Mouse (Mus musculus) adrenal gland, postnatal 14 days (tissue): ENCODE data around the gene Slc35e1. TPM values are rescaled to one million over a fixed set of nuclear protein-coding genes. Genes with fewer than 3 reads are reported as not detected.

ENCODE experiments used
- DNase-seq: peaks from one replicate; pipeline ENCODE4 v3.0.0; 2021; ENCODE audit warnings: mixed read lengths
- long read RNA-seq, 2 experiments: library from polyadenylated mRNA; stranded (forward); transcript quantifications; one replicate each; pipeline ENCODE4 v2.0.0; 2021
- total RNA-seq: library from RNA; stranded (reverse); gene quantifications from 2 replicates; pipeline ENCODE4 v1.2.3, GENCODE M21; 2021

Gene Slc35e1
- total RNA-seq: 33.6 and 34.9 TPM in 2 replicates
- long read RNA-seq, experiment 1, full-length matches to known transcripts: 37 of 50 reads
- long read RNA-seq, experiment 1, partial matches to known transcripts: 1 of 50 reads
- long read RNA-seq, experiment 1, other reads (novel, unspliced or antisense): 12 of 50 reads
- long read RNA-seq, experiment 2, full-length matches to known transcripts: 42 of 52 reads
- long read RNA-seq, experiment 2, partial matches to known transcripts: 2 of 52 reads
- long read RNA-seq, experiment 2, other reads (novel, unspliced or antisense): 8 of 52 reads

DNA sequence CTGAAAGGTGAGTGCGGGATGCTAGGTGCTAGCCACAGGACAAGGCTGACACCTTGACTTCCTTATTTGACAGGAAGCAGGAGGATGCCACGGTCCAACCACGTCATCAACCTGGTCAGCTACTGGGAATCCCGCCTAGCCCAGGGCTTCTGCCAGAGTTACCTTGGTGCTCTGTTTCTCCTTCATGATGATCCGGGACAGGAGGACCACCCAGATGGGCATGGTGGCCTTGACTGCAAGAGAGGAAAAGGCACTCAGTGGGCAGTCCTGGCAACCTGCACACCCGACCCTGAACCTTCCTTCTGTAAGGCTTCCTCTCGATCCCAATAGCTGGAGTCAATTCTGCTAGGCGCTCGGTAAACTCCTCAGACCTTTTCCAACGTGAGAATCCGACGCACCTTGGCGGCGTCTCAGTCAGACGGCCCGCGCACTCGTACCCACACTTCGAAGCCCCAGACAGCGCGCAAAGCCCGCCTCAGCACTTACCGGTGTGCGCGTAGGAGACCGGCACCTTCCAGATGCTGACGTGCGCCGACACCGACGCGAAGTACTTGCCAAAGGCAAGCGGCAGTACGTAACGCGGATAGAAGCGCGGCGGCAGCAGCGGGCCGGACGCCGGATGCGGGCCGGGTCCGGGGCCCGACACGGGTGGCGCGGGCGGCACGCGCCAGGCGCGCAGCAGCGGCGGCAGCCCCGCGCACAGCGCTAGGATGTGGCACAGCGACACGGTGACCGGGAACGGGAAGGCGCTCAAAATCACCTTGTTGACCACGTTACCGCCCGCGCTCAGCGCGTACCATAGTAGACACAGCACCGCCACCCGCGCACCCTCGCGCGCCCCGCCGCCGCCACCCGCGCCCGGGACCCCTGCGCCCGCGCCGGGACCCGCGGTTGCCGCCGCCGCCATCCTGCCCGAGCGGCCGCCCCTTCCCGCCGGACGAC, at the start of gene Slc35e1:
Gene Slc35e1 (minus strand): TSS at position 935 of the 942 bp plus-strand sequence.
- DNase-seq: peak; percentile 55

DNA sequence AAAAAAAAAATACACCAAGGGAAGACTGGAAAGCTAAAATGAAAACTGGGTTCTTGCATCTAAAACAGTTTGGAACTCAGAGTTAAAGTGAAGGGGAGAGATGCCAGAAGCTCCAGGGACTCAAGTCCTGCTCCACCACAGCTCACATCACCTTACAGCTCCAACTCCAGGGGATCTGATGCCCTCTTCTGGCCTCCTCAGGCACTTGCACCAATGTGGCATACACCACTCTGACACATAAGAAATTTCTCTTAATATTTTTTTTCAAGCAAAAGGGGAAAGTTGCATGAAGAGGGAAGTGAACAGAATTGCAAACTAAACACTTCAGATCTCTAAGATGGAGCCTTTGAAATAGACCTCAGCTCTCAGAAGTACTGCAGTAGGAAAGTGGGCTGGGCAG, 46.8 kb upstream of the Slc35e1 start:
- DNase-seq: peak; percentile 23

DNA sequence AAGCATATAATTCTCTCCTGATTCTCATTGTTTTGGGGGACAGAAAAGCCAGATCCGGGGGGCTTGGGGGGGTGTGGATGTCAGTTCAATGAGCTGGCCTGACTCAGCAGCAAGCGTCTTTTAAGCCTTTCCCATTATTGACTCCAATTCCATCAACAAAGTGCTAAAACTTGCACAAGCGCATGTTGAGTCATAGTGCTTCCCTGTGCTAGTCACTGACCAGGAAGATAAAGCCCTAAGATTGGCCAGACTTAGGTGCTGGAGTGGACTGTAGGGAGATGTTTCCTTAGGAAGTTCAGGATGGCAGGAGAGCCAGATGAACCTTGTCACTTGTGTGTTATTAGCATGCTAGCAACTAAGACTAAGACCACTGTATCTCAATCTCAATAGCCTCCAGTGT, 42.5 kb upstream of the Slc35e1 start:
- peak; percentile 27 for DNase-seq

DNA sequence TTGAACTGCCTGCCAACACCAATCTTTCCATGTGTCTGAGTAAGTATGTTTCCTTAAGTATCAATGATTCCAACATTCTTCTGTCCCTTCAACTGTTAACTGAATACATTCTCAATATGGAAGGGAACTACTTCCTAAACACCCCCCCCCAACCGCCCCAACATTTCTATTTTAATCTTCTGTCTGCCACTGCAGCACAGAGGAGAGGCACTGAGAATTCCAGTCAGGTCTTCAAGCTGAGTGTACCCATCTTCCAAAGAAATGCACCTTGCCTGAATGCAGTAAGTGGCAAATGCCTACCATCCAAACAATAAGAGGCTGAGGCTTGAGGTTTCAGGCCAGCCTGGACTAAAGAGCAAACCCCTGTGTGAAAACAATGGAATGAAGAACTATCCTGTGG, 39.7 kb upstream of the Slc35e1 start:
- DNase-seq: no peak

DNA sequence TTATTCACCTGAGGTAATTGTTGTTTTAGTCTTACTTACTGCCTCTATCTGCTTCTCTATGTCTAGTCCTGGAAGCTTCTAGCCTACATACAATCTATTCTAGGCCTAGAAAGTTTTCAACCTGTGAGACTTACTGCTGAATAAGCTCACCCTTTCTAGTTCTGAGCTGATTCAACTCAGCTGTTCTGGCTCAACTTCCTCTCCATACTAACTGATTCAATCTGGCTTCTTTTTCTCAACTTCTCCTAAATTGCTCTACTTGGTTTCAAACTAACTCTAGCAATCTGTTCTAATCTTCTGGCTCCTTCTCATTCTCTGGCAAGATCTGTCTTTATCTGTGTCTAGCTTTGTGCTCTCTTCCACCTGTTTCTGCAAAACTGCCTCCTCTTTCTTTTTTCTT, 29.5 kb upstream of the Slc35e1 start:
- no peak for DNase-seq

DNA sequence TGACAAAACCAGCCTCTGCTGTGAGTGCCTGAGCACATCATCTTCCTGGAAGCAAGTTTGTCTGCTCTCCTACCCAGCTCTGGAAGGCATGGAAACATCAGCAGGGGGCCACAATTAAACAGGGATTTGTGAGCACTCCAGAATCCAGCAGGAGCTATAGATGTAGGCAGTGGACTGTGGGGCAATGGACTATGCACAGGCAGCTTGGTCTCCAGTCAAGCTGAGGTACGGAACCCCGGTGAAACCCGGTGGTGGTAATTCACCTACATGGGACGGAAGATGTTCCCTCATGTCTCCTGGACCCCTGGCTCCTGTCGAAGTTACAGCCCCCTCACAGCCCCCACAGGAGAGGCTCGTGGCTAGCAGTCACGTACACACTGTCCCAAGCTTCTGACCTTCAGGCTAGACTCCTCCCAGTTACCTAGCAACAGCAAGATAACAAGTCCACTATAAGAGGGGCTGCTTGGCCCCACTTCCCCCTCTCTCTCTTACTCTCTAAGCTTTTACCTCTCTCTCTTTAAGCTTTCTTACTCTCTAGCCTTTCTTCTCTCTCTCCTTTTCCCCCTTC, 25.1 kb upstream of the Slc35e1 start:
- no peak for DNase-seq

DNA sequence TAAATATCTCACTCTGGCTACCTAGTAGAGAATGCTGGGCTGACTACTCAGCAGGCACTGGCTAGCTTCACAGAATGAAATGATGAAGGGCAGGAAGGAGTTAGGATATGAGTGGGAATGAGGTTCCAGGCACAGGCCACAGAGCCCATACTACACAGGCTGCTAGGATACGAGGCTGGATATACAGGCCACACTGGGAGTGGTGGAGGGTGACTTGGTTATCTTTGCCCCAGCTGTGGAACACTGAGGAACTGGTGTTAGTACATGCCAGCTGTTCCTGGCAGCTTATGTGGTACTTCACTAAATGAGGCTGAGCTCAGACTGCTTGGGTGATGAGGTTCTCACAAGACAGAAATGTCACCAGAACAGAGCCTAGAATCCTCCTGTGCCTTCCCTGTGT, 20.7 kb upstream of the Slc35e1 start:
- no peak for DNase-seq

DNA sequence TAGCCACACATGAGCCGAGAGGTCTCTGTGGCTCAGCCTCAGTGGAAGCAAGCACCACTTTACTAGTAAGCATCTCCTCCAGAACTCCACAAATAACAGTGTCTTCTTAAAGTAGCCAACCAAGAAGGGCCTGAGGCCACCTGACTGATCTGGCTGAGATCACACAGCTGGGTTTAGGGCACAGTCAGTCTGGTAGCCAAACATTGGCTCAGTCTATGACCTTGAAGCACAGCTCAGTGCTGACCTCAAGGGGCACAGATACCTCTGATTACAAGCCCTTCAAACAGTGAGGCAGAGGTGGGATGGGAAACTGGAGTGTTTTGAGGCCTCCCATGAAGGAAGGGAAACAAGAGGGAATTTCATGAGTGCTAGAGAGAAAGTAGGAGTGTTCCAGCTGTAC, 20.2 kb upstream of the Slc35e1 start:
- DNase-seq: no peak

DNA sequence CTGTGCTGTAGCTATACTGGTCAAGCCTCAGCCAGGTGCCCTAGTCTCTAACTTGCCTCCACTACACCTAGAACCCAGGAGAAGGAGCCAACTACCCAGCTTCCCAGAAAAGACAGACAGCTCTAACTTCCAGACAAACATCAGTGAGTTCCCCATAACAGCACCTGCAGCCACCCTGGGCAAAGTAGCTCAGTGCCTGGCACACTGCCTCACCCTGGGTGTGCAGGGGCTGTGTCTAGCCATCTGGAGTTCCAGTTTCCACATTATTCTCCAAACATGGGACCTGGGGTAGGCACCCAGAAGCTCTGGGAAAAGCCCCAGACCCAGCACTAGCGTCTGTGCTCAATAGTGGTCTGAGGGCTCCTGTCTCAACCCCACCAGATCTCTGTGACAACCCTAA, 15.1 kb upstream of the Slc35e1 start:
- no peak for DNase-seq

DNA sequence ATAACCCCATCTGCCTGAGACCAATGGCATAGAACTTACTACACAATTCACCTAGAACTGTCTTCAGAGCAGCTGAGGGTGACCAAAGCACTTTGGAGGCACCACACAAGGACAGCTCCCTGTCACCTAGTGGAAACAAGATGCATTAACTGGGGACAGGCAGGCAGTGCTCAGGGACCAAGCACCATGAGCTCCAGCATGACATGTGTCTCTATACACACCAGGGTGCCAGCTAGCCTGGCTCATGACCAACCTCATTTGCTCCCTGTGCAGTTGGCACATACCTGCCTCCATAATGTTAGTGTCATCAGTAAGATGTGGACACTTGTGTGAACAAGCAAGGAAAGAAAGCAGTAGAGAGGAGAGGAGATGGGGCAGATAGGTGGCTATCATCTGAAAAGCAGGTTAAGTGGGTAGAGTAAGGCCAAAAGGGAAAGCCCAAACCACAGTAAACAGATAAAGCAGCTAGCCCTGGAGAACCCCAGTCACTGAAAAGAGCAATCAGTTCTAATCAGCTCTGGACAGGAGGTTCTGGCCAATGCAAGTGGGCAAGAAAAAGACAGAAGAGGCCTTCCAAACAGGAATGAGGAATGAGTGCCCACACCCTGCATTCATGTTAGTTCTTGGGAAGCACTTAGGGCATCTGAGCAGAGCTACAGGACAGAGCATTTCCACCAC, 12.4 kb upstream of the Slc35e1 start:
- no peak for DNase-seq

DNA sequence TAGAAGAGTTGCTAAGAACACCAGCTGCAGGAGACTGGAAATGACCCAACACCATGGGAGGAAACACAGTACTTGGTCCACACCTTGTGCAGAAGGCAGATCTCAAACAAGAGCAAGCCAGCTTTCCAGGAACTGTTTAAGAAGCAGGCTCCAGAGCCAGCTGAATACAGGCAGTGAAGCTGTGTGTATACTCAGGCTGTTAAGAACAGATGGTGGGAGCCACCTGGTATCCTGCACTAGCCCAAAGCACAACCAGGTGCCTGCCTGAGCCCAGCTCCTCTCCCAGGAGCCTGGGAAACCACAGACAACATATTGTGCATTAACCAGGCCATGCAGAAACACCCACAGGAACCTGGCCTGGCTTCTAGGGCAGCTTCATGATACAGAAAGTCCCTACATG, 11.7 kb upstream of the Slc35e1 start:
- no peak for DNase-seq

DNA sequence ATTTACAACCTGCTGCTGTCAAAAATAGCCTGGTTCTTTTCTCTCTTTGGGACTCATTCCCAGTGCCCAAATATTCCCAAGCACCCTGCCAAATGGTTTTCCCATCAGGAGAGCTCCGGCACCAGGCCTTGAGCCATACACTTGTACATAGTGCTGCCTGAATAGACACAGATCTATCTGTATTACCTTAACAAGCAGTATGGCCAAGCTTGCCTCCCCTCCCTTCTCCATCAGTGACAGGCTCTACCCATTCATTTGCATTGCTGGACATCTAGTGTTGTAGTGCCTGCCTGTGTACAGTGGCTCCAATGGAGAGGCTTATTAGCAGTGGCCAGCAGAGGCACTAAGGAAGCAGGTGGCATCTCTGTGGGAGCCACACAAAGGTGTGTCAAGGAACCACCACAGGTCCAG, 8.1 kb upstream of the Slc35e1 start:
- no peak for DNase-seq

DNA sequence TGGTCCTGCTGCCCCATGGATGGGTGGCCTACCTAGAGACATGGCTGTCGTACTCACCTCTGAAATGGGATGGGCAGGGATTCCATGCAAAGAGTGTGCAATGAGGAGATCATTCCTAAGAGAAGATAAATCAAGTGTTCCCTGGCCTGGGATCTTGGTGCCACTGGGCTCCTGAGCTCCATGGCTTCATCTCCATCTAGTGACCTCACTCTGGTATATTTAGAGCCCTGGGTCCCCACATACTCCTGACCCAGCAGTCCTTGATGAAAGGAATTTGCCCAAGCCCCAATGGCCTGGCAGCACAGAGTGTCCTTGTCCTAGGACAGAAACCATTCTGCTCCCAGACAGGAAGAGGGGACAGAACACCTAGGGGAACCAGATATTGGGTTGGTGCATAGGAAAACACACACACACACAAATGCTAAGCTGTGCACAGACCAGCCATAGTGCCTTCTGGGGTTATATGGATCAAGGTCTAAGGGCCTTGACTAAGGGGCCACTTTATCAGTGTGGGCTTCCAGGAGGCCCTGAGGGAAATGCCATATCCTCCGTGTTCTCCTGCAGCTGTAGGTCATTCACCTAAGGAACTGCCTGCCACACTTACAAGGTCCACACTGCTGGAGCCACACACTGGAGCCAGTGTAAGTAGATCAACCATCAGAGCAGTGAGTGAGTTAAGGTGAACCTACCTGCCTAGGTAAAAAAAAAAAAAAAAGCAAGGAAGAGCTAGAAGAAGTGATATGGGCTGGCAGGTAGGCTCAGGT, 7.3 kb upstream of the Slc35e1 start:
- no peak for DNase-seq

DNA sequence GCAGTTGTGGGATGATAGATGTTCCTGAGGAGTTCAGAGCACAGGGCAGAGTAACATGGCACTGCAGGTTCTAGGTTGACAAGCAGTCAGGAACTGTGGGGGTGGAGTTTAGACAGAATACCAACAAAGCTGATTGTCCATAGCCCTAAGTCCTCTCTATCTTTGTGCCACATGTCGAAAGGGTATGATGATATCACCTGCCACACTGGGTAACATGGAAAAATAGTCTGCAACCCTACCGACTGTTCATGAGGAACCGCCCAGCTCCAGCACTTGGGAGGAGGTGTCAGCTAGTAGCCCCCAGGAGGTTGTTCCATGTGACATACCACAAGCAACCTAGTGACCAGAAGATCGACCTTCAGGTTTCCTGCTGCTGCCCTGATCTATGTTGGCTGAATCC, 6.1 kb upstream of the Slc35e1 start:
- no peak for DNase-seq

DNA sequence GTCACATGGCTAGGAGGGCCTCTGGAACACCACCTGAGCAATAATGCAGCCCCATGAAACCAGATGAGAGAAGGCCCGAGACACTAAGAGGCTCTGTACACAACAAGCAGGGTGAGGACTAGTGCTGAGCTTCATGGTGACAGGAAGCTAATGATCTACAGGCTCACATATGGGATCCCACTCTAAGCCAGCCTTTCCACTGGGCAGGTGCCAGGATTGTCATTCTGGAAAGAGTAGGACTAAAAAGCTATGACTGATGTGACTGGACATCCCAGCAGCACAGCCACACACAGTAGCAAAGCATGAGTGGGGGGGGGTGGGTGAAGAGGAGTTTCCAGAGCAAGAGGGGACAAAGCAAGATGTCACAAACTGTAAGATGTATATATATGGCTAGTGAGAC, 5.5 kb upstream of the Slc35e1 start:
- DNase-seq: no peak

DNA sequence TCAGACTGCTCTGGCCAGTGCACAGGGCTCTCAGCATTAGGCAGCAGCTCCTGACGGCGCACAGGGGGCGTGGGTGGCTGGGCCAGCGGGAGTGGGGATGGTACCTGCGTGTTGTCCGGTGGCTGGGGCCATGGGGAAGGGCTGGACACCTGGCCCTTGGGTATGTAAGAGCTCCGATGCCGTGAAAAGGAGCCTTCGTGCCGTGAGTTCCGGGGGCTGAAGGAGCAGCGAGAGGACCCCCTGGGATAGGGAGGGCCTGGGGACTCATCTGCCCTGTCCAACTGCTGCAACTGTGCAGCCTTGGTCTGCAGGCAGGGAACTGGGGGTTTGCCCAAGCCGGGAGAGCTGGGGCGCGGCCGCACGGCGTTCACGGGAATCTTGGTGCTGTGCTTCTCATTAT, 3.8 kb upstream of the Slc35e1 start:
- no peak for DNase-seq

DNA sequence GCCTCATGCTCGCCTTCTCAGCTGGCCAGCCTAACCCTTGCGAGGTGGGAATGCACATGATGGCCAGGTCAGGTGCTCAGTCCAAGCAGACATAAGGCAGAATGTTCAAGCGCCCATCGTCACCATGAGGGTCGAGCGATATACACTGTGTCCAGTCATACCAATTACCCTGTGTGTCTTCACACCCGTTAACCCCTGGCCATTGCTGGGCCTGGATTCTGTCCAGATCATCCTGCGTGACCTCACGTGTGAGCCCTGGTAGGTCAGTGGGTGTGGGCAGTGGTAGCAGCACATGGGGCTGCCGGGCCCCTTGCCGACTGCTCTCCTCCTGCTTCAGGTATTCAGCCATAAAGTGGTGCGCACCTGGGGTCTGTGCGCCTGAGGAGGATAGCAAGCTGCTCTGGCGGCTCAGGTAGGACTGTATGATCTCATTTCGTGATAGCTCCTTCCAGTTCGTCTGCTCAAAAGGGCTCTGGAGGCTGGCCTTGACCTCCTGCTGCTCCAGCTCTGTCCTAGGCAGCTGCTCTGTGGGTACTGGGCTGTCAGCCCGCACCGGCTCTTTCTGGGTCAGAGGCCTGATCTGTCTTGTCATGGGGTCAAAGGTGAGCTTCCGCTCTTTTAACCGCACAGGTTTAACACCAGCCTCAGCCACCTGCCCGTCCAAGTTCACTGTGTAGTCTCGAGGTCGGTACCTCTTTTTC, 3.1 kb upstream of the Slc35e1 start:
- no peak for DNase-seq

DNA sequence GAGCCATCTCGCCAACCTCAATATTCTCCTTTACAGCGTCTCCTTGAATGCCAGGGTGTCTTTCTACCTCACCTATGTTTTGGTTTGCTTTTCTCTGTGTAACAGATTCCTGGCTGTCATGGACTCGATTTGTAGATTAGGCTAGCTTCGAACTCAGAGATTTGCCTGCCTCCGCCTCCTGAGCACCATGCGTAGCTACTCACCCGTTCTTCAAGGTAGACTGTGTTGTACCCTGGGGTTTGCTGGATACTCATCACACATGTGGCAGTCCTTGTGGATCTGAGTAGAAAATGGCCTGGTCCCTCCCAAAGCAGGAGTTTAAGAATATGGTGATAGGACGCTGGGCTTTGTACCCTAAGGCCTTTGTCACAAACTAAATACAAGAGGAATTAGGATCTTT, 967 bp upstream of the Slc35e1 start:
- DNase-seq: no peak

DNA sequence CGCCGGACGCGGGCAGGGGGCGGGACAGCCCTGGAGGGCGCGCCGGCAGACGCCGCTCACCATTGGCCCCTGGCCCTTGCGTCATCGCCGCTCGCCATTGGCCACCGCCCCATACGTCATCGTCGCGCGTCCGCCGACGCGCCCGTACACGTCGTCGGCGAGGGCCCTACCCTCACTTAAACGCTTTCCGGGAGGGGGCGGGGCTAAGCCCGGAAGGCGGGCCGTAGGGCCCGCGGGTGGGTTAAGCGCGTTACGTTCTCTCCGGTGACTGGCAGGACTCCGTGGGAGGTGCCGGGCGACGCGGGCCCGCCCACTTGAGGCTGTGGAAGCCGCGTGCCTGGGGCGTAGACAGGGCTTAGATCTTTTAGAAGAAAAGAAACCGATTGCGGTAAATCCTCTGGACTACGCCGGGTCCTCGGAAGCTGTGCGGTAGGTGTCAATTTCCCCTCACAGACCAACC, 238 bp upstream of the Slc35e1 start:
- peak; percentile 100 for DNase-seq

DNA sequence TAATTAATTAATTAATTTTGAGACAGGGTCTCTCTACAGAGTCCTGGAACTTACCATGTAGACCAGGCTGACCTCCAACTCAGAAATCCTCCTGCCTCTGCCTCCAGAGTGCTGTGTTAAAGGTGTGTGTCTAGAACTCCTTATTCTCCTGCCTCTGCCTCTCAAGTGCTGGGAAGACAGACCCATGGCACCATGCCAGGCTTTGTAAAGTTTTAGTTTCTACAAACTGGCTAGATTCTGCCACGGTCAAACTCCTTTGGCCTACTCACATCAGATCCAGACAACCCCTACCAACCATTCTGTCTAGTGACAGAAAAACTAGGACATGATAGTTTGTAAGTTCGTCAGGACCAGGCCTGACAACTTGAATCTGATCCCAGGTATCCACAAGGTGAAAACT, 1.4 kb downstream of the Slc35e1 start:
- no peak for DNase-seq

DNA sequence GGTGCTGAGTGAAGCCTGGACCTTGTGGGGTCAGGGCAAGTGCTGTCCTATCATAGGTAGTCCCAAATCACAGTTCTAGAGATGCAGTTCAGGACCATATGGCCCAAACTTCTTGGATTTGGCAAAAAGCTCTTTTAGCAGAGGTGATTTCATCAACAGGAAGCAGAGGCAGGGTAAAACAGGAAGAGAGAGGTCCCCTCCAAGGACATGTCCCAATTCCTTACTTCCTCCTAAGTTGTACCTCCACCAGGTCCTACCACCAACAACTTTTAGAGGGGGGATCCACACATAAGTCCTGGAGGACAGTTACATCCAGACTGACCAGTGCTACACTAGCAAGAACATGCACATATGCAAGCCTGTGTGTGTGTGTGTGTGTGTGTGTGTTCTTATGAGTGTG, 5.4 kb downstream of the Slc35e1 start:
- DNase-seq: no peak
